Mouse (Mus musculus) forebrain, postnatal 0 days (tissue): ENCODE data around the gene Naf1. TPM values are rescaled to one million over a fixed set of nuclear protein-coding genes. Genes with fewer than 3 reads are reported as not detected.

Source experiments
- ATAC-seq: fragments of 200-750 bp; cut with Nextera tagmentation; 2 replicates; pipeline ENCODE4 v1.8.0; 2017; ENCODE audit warnings: mild to moderate bottlenecking, moderate library complexity
- DNase-seq: peaks from one replicate; pipeline ENCODE4 v3.0.0-alpha.2; 2015
- H3K27ac ChIP-seq: fragments of 300-500 bp; sonication (generic); 2 replicates; pipeline ENCODE4 v1.5.1; 2014; ENCODE audit warnings: low read depth, mild to moderate bottlenecking, antibody characterized with exemption, low read length, moderate library complexity, mixed read lengths
- H3K27me3 ChIP-seq: fragments of 300-500 bp; sonication (generic); 2 replicates; pipeline ENCODE4 v1.6.1; 2014; ENCODE audit warnings: mild to moderate bottlenecking, low read length, mixed read lengths; ENCODE audit not compliant: insufficient read depth
- H3K36me3 ChIP-seq: fragments of 300-500 bp; sonication (generic); 2 replicates; pipeline ENCODE4 v1.6.1; 2014; ENCODE audit warnings: mild to moderate bottlenecking, moderate library complexity; ENCODE audit not compliant: insufficient read depth
- H3K4me1 ChIP-seq: fragments of 300-500 bp; sonication (generic); 2 replicates; pipeline ENCODE4 v1.6.1; 2014; ENCODE audit warnings: antibody characterized with exemption; ENCODE audit not compliant: insufficient read depth
- H3K4me2 ChIP-seq: fragments of 300-500 bp; sonication (generic); 2 replicates; pipeline ENCODE4 v1.6.1; 2014; ENCODE audit warnings: low read depth, mild to moderate bottlenecking, moderate library complexity
- H3K4me3 ChIP-seq: fragments of 300-500 bp; sonication (generic); 2 replicates; pipeline ENCODE4 v1.5.1; 2014; ENCODE audit warnings: low read depth, low read length, mixed read lengths
- H3K9ac ChIP-seq: fragments of 300-500 bp; sonication (generic); 2 replicates; pipeline ENCODE4 v1.6.1; 2014; ENCODE audit warnings: mild to moderate bottlenecking
- H3K9me3 ChIP-seq: fragments of 300-500 bp; sonication (generic); 2 replicates; pipeline ENCODE4 v1.6.1; 2016; ENCODE audit warnings: low read length
- CTCF ChIP-seq: sonication (generic); IDR thresholded peaks from 2 replicates; pipeline ENCODE4 v1.5.1; 2016; ENCODE audit warnings: antibody characterized with exemption, control low read depth, low read depth
- WGBS: fragments of 180-500 bp; shearing (Covaris S2); extraction: QIAGEN DNeasy Blood & Tissue Kit; methylation state at CpG from one replicate; pipeline ENCODE4 v1.1.7; 2014; 5-methylcytosine and 5-hydroxymethylcytosine counted together
- polyA plus RNA-seq: library from polyadenylated mRNA; unstranded; fragments of >200 nt; fragmentation: Nextera tagmentation; extraction: Ambion mirVana; gene quantifications from 2 replicates; pipeline ENCODE4 v1.2.1, GENCODE M21; 2015
- total RNA-seq: library from RNA; depleted of rRNA; stranded (reverse); fragments of >200 nt; gene quantifications from 2 replicates; pipeline ENCODE4 v1.2.3, GENCODE M21; 2014

Naf1 gene
- total and polyA plus RNA-seq, 2 experiments from 2014 or later: 2.3 to 11.7 TPM

DNA sequence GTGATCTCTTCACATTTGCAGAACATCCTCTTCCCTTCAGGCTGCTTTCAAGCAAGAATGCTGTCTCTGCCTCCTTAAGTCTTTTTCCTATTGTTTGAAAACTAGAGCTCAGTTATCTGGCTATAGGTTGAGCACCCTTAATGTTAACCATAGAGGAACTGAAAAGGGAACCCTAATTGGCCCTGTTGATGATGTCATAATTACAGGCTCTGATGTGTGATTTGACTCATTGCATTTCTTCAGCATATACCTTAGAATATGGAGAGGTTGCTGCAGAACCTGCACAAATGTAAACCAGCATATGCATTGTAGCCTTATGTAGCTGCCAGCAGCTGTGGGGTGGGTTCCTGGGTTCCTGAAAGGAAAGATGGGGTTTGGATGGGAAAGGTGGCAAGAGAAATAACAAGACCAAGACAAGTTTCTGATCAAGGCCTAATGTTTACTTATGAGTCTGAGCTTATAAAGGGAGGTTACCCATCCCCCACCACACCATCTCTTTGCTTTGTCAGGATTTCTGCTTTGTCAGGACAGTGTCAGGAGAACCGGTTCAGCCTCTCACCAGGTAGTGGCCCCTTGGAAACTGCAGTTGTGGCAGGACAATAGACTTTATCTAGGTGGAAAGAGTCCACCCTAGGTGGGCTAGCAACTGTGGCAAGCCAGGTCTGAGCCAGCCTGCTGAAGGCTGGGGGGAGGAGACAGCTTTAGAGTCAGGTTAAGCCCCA, 9.4 kb downstream of the Naf1 start:
- no peak overlapping the region for H3K4me3 ChIP-seq
- H3K4me1 ChIP-seq: no peaks in the 10 kb centered on the region
- 0% methylated on average over 1 of the region's 1 CpGs for WGBS
- DNase-seq (no peak), ATAC-seq (no peak)
- H3K27me3 ChIP-seq: no peaks in the 10 kb centered on the region
- no peaks in the 10 kb centered on the region for H3K36me3 ChIP-seq
- no peaks in the 10 kb centered on the region for H3K9me3 ChIP-seq
- H3K27ac ChIP-seq: no peak overlapping the region
- H3K9ac ChIP-seq: no peak overlapping the region
- no peak for TF ChIP-seq CTCF
- H3K4me2 ChIP-seq: no peak overlapping the region

- Histone ChIP-seq H3K36me3 (no peaks in the 10 kb centered on the region), H3K27me3 (no peaks in the 10 kb centered on the region), H3K4me3 (no peak overlapping the region), H3K9me3 (no peaks in the 10 kb centered on the region), H3K27ac (no peak overlapping the region), H3K9ac (no peak overlapping the region), H3K4me2 (no peak overlapping the region), H3K4me1 (no peaks in the 10 kb centered on the region)
- TF ChIP-seq CTCF: no peak
- 64% methylated on average over 1 of the region's 1 CpGs for WGBS
- ATAC-seq (no peak), DNase-seq (no peak)
These were observed 23.8 kb downstream of the Naf1 start for GRCm38 (mm10) chr8:66883866-66884265.

- DNase-seq (no peak), ATAC-seq (no peak)
- Histone ChIP-seq H3K4me1 (no peaks in the 10 kb centered on the region), H3K4me3 (no peak overlapping the region), H3K27ac (no peak overlapping the region), H3K27me3 (no peaks in the 10 kb centered on the region), H3K36me3 (0 out of 2 replicates have a peak, but pooled peaks cover 4% of the 10 kb centered on the region), H3K9ac (no peak overlapping the region), H3K4me2 (no peak overlapping the region), H3K9me3 (no peaks in the 10 kb centered on the region)
- WGBS: 60% methylated on average over 2 of the region's 2 CpGs
- no peak for TF ChIP-seq CTCF
These were observed 31.9 kb downstream of the Naf1 start for GRCm38 (mm10) chr8:66891879-66892278.

- WGBS: 64% methylated on average over 2 of the region's 2 CpGs
- Histone ChIP-seq H3K4me1 (no peaks in the 10 kb centered on the region), H3K27me3 (no peaks in the 10 kb centered on the region), H3K9me3 (no peaks in the 10 kb centered on the region), H3K9ac (no peak overlapping the region), H3K36me3 (no peaks in the 10 kb centered on the region), H3K4me3 (no peak overlapping the region), H3K4me2 (no peak overlapping the region), H3K27ac (no peak overlapping the region)
- DNase-seq (no peak), ATAC-seq (no peak)
- TF ChIP-seq CTCF: no peak
These were observed 45.0 kb downstream of the Naf1 start for GRCm38 (mm10) chr8:66905000-66905399.

DNA sequence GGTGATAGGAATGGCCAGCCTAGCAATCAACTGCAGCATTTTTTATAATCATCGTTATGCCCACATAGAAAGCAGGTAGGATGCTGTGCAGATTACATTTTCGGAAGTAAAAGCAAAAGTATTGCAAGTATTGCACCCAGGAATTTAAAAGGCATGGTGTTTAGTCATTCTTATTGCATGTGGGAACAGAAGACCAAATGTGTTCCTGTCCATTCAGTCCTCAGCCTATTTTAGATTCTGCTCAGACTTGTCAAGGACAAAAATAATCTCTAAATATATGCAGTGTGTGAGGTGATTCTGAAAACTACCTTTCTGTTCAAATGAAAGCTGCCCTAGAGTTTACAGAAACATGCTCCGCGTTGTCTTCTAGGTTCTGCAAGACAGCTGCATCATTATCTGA, 45.5 kb downstream of the Naf1 start:
- Histone ChIP-seq H3K4me1 (no peaks in the 10 kb centered on the region), H3K27me3 (no peaks in the 10 kb centered on the region), H3K9me3 (no peaks in the 10 kb centered on the region), H3K27ac (no peak overlapping the region), H3K4me3 (no peak overlapping the region), H3K9ac (no peak overlapping the region), H3K4me2 (no peak overlapping the region), H3K36me3 (no peaks in the 10 kb centered on the region)
- no peak for ATAC-seq
- 87% methylated on average over 4 of the region's 4 CpGs for WGBS
- no peak for TF ChIP-seq CTCF
- no peak for DNase-seq

- Histone ChIP-seq H3K36me3 (no peaks in the 10 kb centered on the region), H3K27ac (no peak overlapping the region), H3K27me3 (no peaks in the 10 kb centered on the region), H3K9ac (no peak overlapping the region), H3K4me2 (no peak overlapping the region), H3K4me3 (no peak overlapping the region), H3K9me3 (no peaks in the 10 kb centered on the region), H3K4me1 (no peaks in the 10 kb centered on the region)
- no peak for TF ChIP-seq CTCF
- ATAC-seq: no peak
- no peak for DNase-seq
- 84% methylated on average over 8 of the region's 8 CpGs for WGBS
These were observed 46.1 kb downstream of the Naf1 start for GRCm38 (mm10) chr8:66906116-66906515.

DNA sequence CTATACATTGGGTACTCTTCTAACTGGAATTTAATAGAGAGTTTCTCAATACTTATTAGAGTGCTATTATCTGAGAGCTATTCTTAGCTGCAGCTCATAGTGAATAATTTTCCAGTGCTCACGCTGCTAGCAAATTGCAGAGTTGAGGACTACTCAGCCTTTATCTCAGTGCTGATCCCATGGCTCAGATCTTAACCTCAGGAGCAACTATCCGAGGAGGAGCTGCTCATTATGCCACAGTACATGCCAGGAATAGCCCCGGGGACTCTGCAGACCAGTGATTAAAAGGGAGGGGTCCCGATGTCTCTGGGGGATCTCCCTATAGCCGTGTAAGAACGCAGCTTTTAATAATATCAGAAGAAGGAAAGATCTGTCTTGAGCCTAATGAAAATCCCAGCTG, 50.7 kb downstream of the Naf1 start:
- DNase-seq (no peak), ATAC-seq (peak; percentile 68)
- no peak for TF ChIP-seq CTCF
- H3K9me3 ChIP-seq: no peaks in the 10 kb centered on the region
- no peak overlapping the region for H3K4me3 ChIP-seq
- H3K9ac ChIP-seq: no peak overlapping the region
- no peaks in the 10 kb centered on the region for H3K27me3 ChIP-seq
- H3K4me1 ChIP-seq: no peaks in the 10 kb centered on the region
- 14% methylated on average over 6 of the region's 6 CpGs for WGBS
- peak overlapping the region; percentile 22 for H3K4me2 ChIP-seq
- peak overlapping the region; percentile 57; the same call in 1 of the 2 replicates for H3K27ac ChIP-seq
- no peaks in the 10 kb centered on the region for H3K36me3 ChIP-seq
